Comparison of ENCODE assay signal across 18 mouse cellular contexts in genomic region chr16:63747817-63748216, GRCm38 (mm10).
DNase-seq lines count a peak whose midpoint lies in the region; ATAC-seq and TF ChIP-seq lines count a peak whose summit lies in the region.
"Had no signal": no experiment of that assay in that cellular context is flagged by ENCODE, and none has a peak within 500 bp of the region (broad histone marks: within the 10 kb centered on the region; RNA-seq: fewer than 3 reads in every experiment).

No protein-coding gene starts in this region.

- no peaks in the 10 kb centered on the region for H3K9me3 ChIP-seq in hindbrain, embryonic 10.5 days
- no peaks in the 10 kb centered on the region for H3K9me3 ChIP-seq in hindbrain, postnatal 0 days (ENCODE audit: low read length)
- no peaks in the 10 kb centered on the region for H3K9me3 ChIP-seq in hindbrain, embryonic 11.5 days (ENCODE audit: control insufficient read depth, low read length)
- no peaks in the 10 kb centered on the region for H3K9me3 ChIP-seq in midbrain, embryonic 14.5 days (ENCODE audit: control insufficient read depth, low read length)
- H3K9me3 ChIP-seq in limb, embryonic 10.5 days (replicated peaks): no peaks in the 10 kb centered on the region
- H3K9me3 ChIP-seq: embryonic facial prominence, embryonic 12.5 days; intestine, embryonic 15.5 days; kidney, embryonic 15.5 days; stomach, embryonic 15.5 days had no signal

- no peak overlapping the region for H3K4me3 ChIP-seq in hindbrain, embryonic 10.5 days
- H3K4me3 ChIP-seq in hindbrain, postnatal 0 days (ENCODE audit: low read length): no peak overlapping the region
- H3K4me3 ChIP-seq in hindbrain, embryonic 11.5 days (ENCODE audit: low read depth, low read length): no peak overlapping the region
- H3K4me3 ChIP-seq in midbrain, embryonic 14.5 days (replicated peaks; ENCODE audit: low read depth, low read length): no peak overlapping the region
- H3K4me3 ChIP-seq in limb, embryonic 10.5 days: no peak overlapping the region
- H3K4me3 ChIP-seq: embryonic facial prominence, embryonic 12.5 days; intestine, embryonic 15.5 days; kidney, embryonic 15.5 days; stomach, embryonic 15.5 days had no signal

- H3K9ac ChIP-seq in hindbrain, postnatal 0 days (replicated peaks; ENCODE audit: low read length): no peak overlapping the region
- H3K9ac ChIP-seq in hindbrain, embryonic 11.5 days (ENCODE audit: low read depth, low read length): no peak overlapping the region
- no peak overlapping the region for H3K9ac ChIP-seq in midbrain, embryonic 14.5 days (replicated peaks; ENCODE audit: low read length)
- H3K9ac ChIP-seq: embryonic facial prominence, embryonic 12.5 days; intestine, embryonic 15.5 days; kidney, embryonic 15.5 days; stomach, embryonic 15.5 days had no signal

- intact Hi-C loops in left cerebral cortex, postnatal 25 days (cut with DNase I): no loop called here

- ATAC-seq in hindbrain, postnatal 0 days: no peak
- ATAC-seq in hindbrain, embryonic 11.5 days (ENCODE audit: low FRiP score): peak; percentile 82
- peak; percentile 38; the same call in 1 of the 2 replicates for ATAC-seq in midbrain, embryonic 14.5 days (ENCODE audit: low FRiP score, low TSS enrichment)
- ATAC-seq: intestine, embryonic 15.5 days had no signal

- no peak overlapping the region for H3K4me2 ChIP-seq in hindbrain, postnatal 0 days (ENCODE audit: low read depth, low read length)
- no peak overlapping the region for H3K4me2 ChIP-seq in hindbrain, embryonic 11.5 days (replicated peaks; ENCODE audit: low read depth, low read length)
- no peak overlapping the region for H3K4me2 ChIP-seq in midbrain, embryonic 14.5 days (ENCODE audit: low read length)
- H3K4me2 ChIP-seq: embryonic facial prominence, embryonic 12.5 days; heart, embryonic 11.5 days; intestine, embryonic 15.5 days; kidney, embryonic 15.5 days; stomach, embryonic 15.5 days had no signal

- H3K27ac ChIP-seq in hindbrain, embryonic 10.5 days: no peak overlapping the region
- H3K27ac ChIP-seq in hindbrain, postnatal 0 days: no peak overlapping the region
- no peak overlapping the region for H3K27ac ChIP-seq in hindbrain, embryonic 11.5 days (ENCODE audit: low read depth, low read length)
- H3K27ac ChIP-seq in midbrain, embryonic 14.5 days (replicated peaks; ENCODE audit: low read depth, low read length): no peak overlapping the region
- no peak overlapping the region for H3K27ac ChIP-seq in limb, embryonic 10.5 days
- H3K27ac ChIP-seq: embryonic facial prominence, embryonic 12.5 days; intestine, embryonic 15.5 days; kidney, embryonic 15.5 days; stomach, embryonic 15.5 days had no signal

- no peaks in the 10 kb centered on the region for H3K27me3 ChIP-seq in hindbrain, embryonic 10.5 days (ENCODE audit: insufficient read depth, poor library complexity, severe bottlenecking)
- no peaks in the 10 kb centered on the region for H3K27me3 ChIP-seq in hindbrain, postnatal 0 days (ENCODE audit: insufficient read depth, low read length)
- no peaks in the 10 kb centered on the region for H3K27me3 ChIP-seq in hindbrain, embryonic 11.5 days (ENCODE audit: control insufficient read depth, insufficient read depth, low read length)
- no peaks in the 10 kb centered on the region for H3K27me3 ChIP-seq in midbrain, embryonic 14.5 days (ENCODE audit: control insufficient read depth, insufficient read depth, low read length)
- H3K27me3 ChIP-seq in limb, embryonic 10.5 days (ENCODE audit: low read depth, poor library complexity, severe bottlenecking): no peaks in the 10 kb centered on the region
- H3K27me3 ChIP-seq: embryonic facial prominence, embryonic 12.5 days; intestine, embryonic 15.5 days; kidney, embryonic 15.5 days; stomach, embryonic 15.5 days had no signal

- WGBS in hindbrain, embryonic 10.5 days: 24% methylated on average over 2 of the region's 2 CpGs
- 23% methylated on average over 2 of the region's 2 CpGs for WGBS in hindbrain, postnatal 0 days
- WGBS in hindbrain, embryonic 11.5 days: 18% methylated on average over 2 of the region's 2 CpGs
- 13% methylated on average over 2 of the region's 2 CpGs for WGBS in midbrain, embryonic 14.5 days
- WGBS in limb, embryonic 10.5 days: 55% methylated on average over 2 of the region's 2 CpGs

- TF ChIP-seq CTCF in hindbrain, postnatal 0 days (IDR thresholded peaks at IDR 0.05; ENCODE audit: low read depth): no peak

- peak; percentile 19 for DNase-seq in hindbrain, embryonic 10.5 days (ENCODE audit: low spot score)
- no peak for DNase-seq in hindbrain, postnatal 0 days (ENCODE audit: low spot score)
- DNase-seq in embryo, embryonic 10.5 days (ENCODE audit: low spot score): peak; percentile 71
- DNase-seq in hindbrain, embryonic 11.5 days (ENCODE audit: low spot score): peak; percentile 48
- DNase-seq in midbrain, embryonic 14.5 days: peak; percentile 21
- DNase-seq in limb, embryonic 10.5 days (ENCODE audit: low spot score): no peak
- no peak for DNase-seq in left cerebral cortex, postnatal 25 days (ENCODE audit: low spot score in 2 of 2)
- DNase-seq: adrenal gland, postnatal 36 days; B cell, adult 2 months; cerebellum, adult 9-11 months; heart, postnatal 14 days; lung, adult 18-20 months; lung, postnatal 4 days had no signal

- peaks cover 37% of the 10 kb centered on the region for H3K4me1 ChIP-seq in hindbrain, embryonic 10.5 days (replicated peaks)
- no peaks in the 10 kb centered on the region for H3K4me1 ChIP-seq in hindbrain, postnatal 0 days (ENCODE audit: insufficient read depth, low read length)
- H3K4me1 ChIP-seq in hindbrain, embryonic 11.5 days (replicated peaks; ENCODE audit: control insufficient read depth, insufficient read depth, low read length): 0 out of 2 replicates have a peak, but pooled peaks cover 3% of the 10 kb centered on the region
- H3K4me1 ChIP-seq in midbrain, embryonic 14.5 days (ENCODE audit: control insufficient read depth, insufficient read depth, low read length): peaks cover 13% of the 10 kb centered on the region
- H3K4me1 ChIP-seq in limb, embryonic 10.5 days: peaks cover 8% of the 10 kb centered on the region
- H3K4me1 ChIP-seq: embryonic facial prominence, embryonic 12.5 days; intestine, embryonic 15.5 days; kidney, embryonic 15.5 days; stomach, embryonic 15.5 days had no signal

- no peaks in the 10 kb centered on the region for H3K36me3 ChIP-seq in hindbrain, embryonic 10.5 days
- H3K36me3 ChIP-seq in hindbrain, postnatal 0 days (ENCODE audit: insufficient read depth, low read length): no peaks in the 10 kb centered on the region
- H3K36me3 ChIP-seq in hindbrain, embryonic 11.5 days (ENCODE audit: control insufficient read depth, insufficient read depth, low read length): no peaks in the 10 kb centered on the region
- H3K36me3 ChIP-seq in midbrain, embryonic 14.5 days (ENCODE audit: control insufficient read depth, insufficient read depth, low read length): no peaks in the 10 kb centered on the region
- H3K36me3 ChIP-seq in limb, embryonic 10.5 days: no peaks in the 10 kb centered on the region
- H3K36me3 ChIP-seq: embryonic facial prominence, embryonic 12.5 days; intestine, embryonic 15.5 days; kidney, embryonic 15.5 days; stomach, embryonic 15.5 days had no signal

Comparison
In these comparisons a context has a peak if more than half of its experiments do, and no peak if none do; other contexts are left out.
1. DNase-seq: peak in hindbrain, embryonic 10.5 days (single experiment), embryo, embryonic 10.5 days (single experiment), hindbrain, embryonic 11.5 days (single experiment) and midbrain, embryonic 14.5 days (single experiment); none in hindbrain, postnatal 0 days (single experiment), limb, embryonic 10.5 days (single experiment) and left cerebral cortex, postnatal 25 days (0 of 2).